Mouse (Mus musculus): ENCODE measurements around the gene Minpp1.

The Minpp1 gene

GRCm38 (mm10) chr19:32489166-32489895, 3.8 kb downstream of the Minpp1 start:
- DNase-seq (ENCODE audit: low spot score in 2 of 2) = no peak

GRCm38 (mm10) chr19:32490976-32491375, 5.4 kb downstream of the Minpp1 start:
- DNase-seq (ENCODE audit: low spot score in 2 of 2) = no peak

GRCm38 (mm10) chr19:32492339-32492738, 6.8 kb downstream of the Minpp1 start:
- DNase-seq (ENCODE audit: low spot score in 2 of 2) = no peak

GRCm38 (mm10) chr19:32492981-32493380, 7.4 kb downstream of the Minpp1 start:
- no peak for DNase-seq (ENCODE audit: low spot score in 2 of 2)

- no peak for DNase-seq (ENCODE audit: low spot score in 2 of 2)
Measured at GRCm38 (mm10) chr19:32493471-32493870, 7.9 kb downstream of the Minpp1 start.

- no peak for DNase-seq (ENCODE audit: low spot score in 2 of 2)
Measured at GRCm38 (mm10) chr19:32494611-32495010, 9.0 kb downstream of the Minpp1 start.

- DNase-seq (ENCODE audit: low spot score in 2 of 2) = no peak
Measured at GRCm38 (mm10) chr19:32495034-32495433, 9.5 kb downstream of the Minpp1 start.

- no peak for DNase-seq (ENCODE audit: low spot score in 2 of 2)
Measured at GRCm38 (mm10) chr19:32497411-32497810, 11.8 kb downstream of the Minpp1 start.

- no peak for DNase-seq (ENCODE audit: low spot score in 2 of 2)
Measured at GRCm38 (mm10) chr19:32498002-32498401, 12.4 kb downstream of the Minpp1 start.

- DNase-seq (ENCODE audit: low spot score in 2 of 2) = no peak
Measured at GRCm38 (mm10) chr19:32501414-32501813, 15.8 kb downstream of the Minpp1 start.

- no peak for DNase-seq (ENCODE audit: low spot score in 2 of 2)
Measured at GRCm38 (mm10) chr19:32506081-32506480, 20.5 kb downstream of the Minpp1 start.

- no peak for DNase-seq (ENCODE audit: low spot score in 2 of 2)
Measured at GRCm38 (mm10) chr19:32506514-32506913, 20.9 kb downstream of the Minpp1 start.

- no peak for DNase-seq (ENCODE audit: low spot score in 2 of 2)
Measured at GRCm38 (mm10) chr19:32507100-32507499, 21.5 kb downstream of the Minpp1 start.

- no peak for DNase-seq (ENCODE audit: low spot score in 2 of 2)
Measured at GRCm38 (mm10) chr19:32507526-32507925, 22.0 kb downstream of the Minpp1 start.

- no peak for DNase-seq (ENCODE audit: low spot score in 2 of 2)
Measured at GRCm38 (mm10) chr19:32510267-32510666, 24.7 kb downstream of the Minpp1 start.

- DNase-seq (ENCODE audit: low spot score in 2 of 2) = no peak
Measured at GRCm38 (mm10) chr19:32510962-32511361, 25.4 kb downstream of the Minpp1 start.

GRCm38 (mm10) chr19:32512518-32512917, 26.9 kb downstream of the Minpp1 start:
- DNase-seq (ENCODE audit: low spot score in 2 of 2) = peak in 1 of 2 experiments; percentile 37

- no peak for DNase-seq (ENCODE audit: low spot score in 2 of 2)
Measured at GRCm38 (mm10) chr19:32516575-32516974, 31.0 kb downstream of the Minpp1 start.

- DNase-seq (ENCODE audit: low spot score in 2 of 2) = no peak
Measured at GRCm38 (mm10) chr19:32521446-32521845, 35.9 kb downstream of the Minpp1 start.

GRCm38 (mm10) chr19:32522247-32522646, 36.7 kb downstream of the Minpp1 start:
- no peak for DNase-seq (ENCODE audit: low spot score in 2 of 2)

- DNase-seq (ENCODE audit: low spot score in 2 of 2) = no peak
Measured at GRCm38 (mm10) chr19:32522753-32523307, 37.3 kb downstream of the Minpp1 start.

- no peak for DNase-seq (ENCODE audit: low spot score in 2 of 2)
Measured at GRCm38 (mm10) chr19:32523769-32524515, 38.4 kb downstream of the Minpp1 start.

GRCm38 (mm10) chr19:32524516-32524860, 38.9 kb downstream of the Minpp1 start:
- DNase-seq (ENCODE audit: low spot score in 2 of 2) = no peak
